Mouse (Mus musculus) C2C12 (cell line): ENCODE data around the gene Tfb1m.

ENCODE experiments used
- CEBPB ChIP-seq: IDR thresholded peaks from one replicate; pipeline ENCODE4 v1.6.1; 2011; ENCODE audit warnings: low read depth, mild to moderate bottlenecking, control low read depth, moderate library complexity
- CTCF ChIP-seq: IDR thresholded peaks from one replicate; pipeline ENCODE4 v1.5.1; 2011; ENCODE audit not compliant: control insufficient read depth, insufficient read depth, insufficient read length
- FOSL1 ChIP-seq: IDR thresholded peaks from one replicate; pipeline ENCODE4 v1.8.0; 2011; ENCODE audit warnings: mild to moderate bottlenecking, low read length; ENCODE audit not compliant: poor library complexity, insufficient read depth, severe bottlenecking
- MAX ChIP-seq: IDR thresholded peaks from one replicate; pipeline ENCODE4 v1.6.1; 2011; ENCODE audit warnings: mild to moderate bottlenecking, control low read depth
- MYOD1 ChIP-seq: IDR thresholded peaks from one replicate; pipeline ENCODE4 v1.6.1; 2011; ENCODE audit warnings: low read depth; ENCODE audit not compliant: control insufficient read depth, insufficient read length
- MYOG ChIP-seq: IDR thresholded peaks from one replicate; pipeline ENCODE4 v1.6.1; 2011; ENCODE audit not compliant: control insufficient read depth, insufficient read length; ENCODE audit errors: extremely low read depth
- USF1 ChIP-seq: IDR thresholded peaks from one replicate; pipeline ENCODE4 v1.6.1; 2011; ENCODE audit warnings: low read depth, mild to moderate bottlenecking, control low read depth, moderate library complexity

DNA sequence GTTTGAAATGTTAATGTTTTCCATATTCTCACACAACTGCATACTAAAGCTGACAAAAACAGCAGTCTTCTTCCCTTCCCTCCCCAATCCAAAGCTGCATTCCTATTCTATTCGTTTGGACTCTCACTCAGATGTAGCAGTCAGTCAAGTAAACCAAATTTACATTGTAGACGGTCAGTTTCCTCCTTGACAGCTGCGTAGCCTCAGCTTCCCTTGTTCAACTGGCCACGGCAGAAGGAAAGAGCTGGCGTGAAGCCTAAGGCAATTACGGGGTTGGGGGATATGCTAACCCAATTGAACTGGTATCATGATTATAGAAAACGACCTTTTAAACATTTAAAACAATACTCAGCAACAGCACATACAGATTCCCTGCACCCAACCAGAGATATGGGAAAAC is 9.9 kb downstream of the Tfb1m start:
- TF ChIP-seq CTCF: no peak
- TF ChIP-seq MYOD1: no peak
- TF ChIP-seq MYOG: no peak
- no peak for TF ChIP-seq MAX
- no peak for TF ChIP-seq USF1
- no peak for TF ChIP-seq FOSL1
- no peak for TF ChIP-seq CEBPB
